Mouse (Mus musculus) myocyte (in vitro differentiated cells): ENCODE data around the gene 9330182L06Rik. TPM values are rescaled to one million over a fixed set of nuclear protein-coding genes. Genes with fewer than 3 reads are reported as not detected.

Source experiments
- H3K27me3 ChIP-seq: one replicate; pipeline ENCODE4 v1.6.1; 2011; ENCODE audit not compliant: control insufficient read depth, insufficient read depth, insufficient read length
- H3K36me3 ChIP-seq: one replicate; pipeline ENCODE4 v1.6.1; 2011; ENCODE audit not compliant: control insufficient read depth, insufficient read depth
- H3K4me2 ChIP-seq: one replicate; pipeline ENCODE4 v1.6.1; 2011; ENCODE audit warnings: low read depth, control low read depth
- H3K4me3 ChIP-seq: one replicate; pipeline ENCODE4 v1.5.1; 2011; ENCODE audit warnings: mild to moderate bottlenecking, control low read depth, moderate library complexity
- H3K79me2 ChIP-seq: one replicate; pipeline ENCODE4 v1.6.1; 2011; ENCODE audit not compliant: control insufficient read depth, insufficient read depth
- H3ac ChIP-seq: one replicate; pipeline ENCODE4 v1.6.1; 2011; ENCODE audit not compliant: control insufficient read depth, insufficient read length
- CEBPB ChIP-seq: IDR thresholded peaks from 2 replicates; pipeline ENCODE4 v1.6.1; 2011; ENCODE audit warnings: mild to moderate bottlenecking, moderate library complexity; ENCODE audit not compliant: poor library complexity, insufficient read depth, severe bottlenecking
- E2F4 ChIP-seq: IDR thresholded peaks from one replicate; pipeline ENCODE4 v1.6.1; 2011; ENCODE audit warnings: mild to moderate bottlenecking, control low read depth, moderate library complexity; ENCODE audit not compliant: insufficient read depth
- MAX ChIP-seq: IDR thresholded peaks from one replicate; pipeline ENCODE4 v1.6.1; 2011; ENCODE audit warnings: low read depth, mild to moderate bottlenecking, control low read depth
- MYOD1 ChIP-seq, 3 experiments: IDR thresholded peaks; one replicate each; pipeline ENCODE4 v1.6.1; 2011; ENCODE audit warnings: control low read depth in 2 of 3, low read depth in 2 of 3, mild to moderate bottlenecking in 2 of 3, moderate library complexity in 1 of 3; ENCODE audit not compliant: insufficient read length in 2 of 3, control insufficient read depth in 1 of 3
- MYOG ChIP-seq, 3 experiments: IDR thresholded peaks; one replicate each; pipeline ENCODE4 v1.6.1; 2011; ENCODE audit warnings: control low read depth in 2 of 3, low read depth in 2 of 3, mild to moderate bottlenecking in 2 of 3; ENCODE audit not compliant: insufficient read length in 2 of 3, control insufficient read depth in 1 of 3, insufficient read depth in 1 of 3
- POLR2A ChIP-seq: IDR thresholded peaks from one replicate; pipeline ENCODE4 v1.6.1; 2011; ENCODE audit warnings: low read depth, mild to moderate bottlenecking, control low read depth, moderate library complexity; ENCODE audit not compliant: insufficient read length
- POLR2AphosphoS2 ChIP-seq: IDR thresholded peaks from one replicate; pipeline ENCODE4 v1.6.1; 2011; ENCODE audit warnings: low read depth, control low read depth; ENCODE audit not compliant: insufficient read length
- REST ChIP-seq: IDR thresholded peaks from one replicate; pipeline ENCODE4 v1.6.1; 2011; ENCODE audit warnings: mild to moderate bottlenecking, control low read depth, moderate library complexity; ENCODE audit not compliant: insufficient read depth, insufficient read length
- SRF ChIP-seq: IDR thresholded peaks from one replicate; pipeline ENCODE4 v1.6.1; 2011; ENCODE audit warnings: low read depth; ENCODE audit not compliant: control insufficient read depth, insufficient read length
- TCF12 ChIP-seq: IDR thresholded peaks from one replicate; pipeline ENCODE4 v1.6.1; 2011; ENCODE audit warnings: mild to moderate bottlenecking, control low read depth; ENCODE audit not compliant: poor library complexity, insufficient read depth, severe bottlenecking
- TCF3 ChIP-seq: IDR thresholded peaks from one replicate; pipeline ENCODE4 v1.6.1; 2011; ENCODE audit warnings: low read depth, control low read depth; ENCODE audit not compliant: insufficient read length
- USF1 ChIP-seq: IDR thresholded peaks from one replicate; pipeline ENCODE4 v1.6.1; 2011; ENCODE audit warnings: low read depth, mild to moderate bottlenecking, control low read depth, moderate library complexity
- polyA plus RNA-seq: library from polyadenylated mRNA; unstranded; fragments of >200 nt; fragmentation: generic; extraction: Trizol; gene quantifications from one replicate; pipeline ENCODE4 v1.2.1, GENCODE M21; 2012; ENCODE audit warnings: missing spikeins

Gene 9330182L06Rik
- polyA plus RNA-seq, 1 experiment: not detected

DNA sequence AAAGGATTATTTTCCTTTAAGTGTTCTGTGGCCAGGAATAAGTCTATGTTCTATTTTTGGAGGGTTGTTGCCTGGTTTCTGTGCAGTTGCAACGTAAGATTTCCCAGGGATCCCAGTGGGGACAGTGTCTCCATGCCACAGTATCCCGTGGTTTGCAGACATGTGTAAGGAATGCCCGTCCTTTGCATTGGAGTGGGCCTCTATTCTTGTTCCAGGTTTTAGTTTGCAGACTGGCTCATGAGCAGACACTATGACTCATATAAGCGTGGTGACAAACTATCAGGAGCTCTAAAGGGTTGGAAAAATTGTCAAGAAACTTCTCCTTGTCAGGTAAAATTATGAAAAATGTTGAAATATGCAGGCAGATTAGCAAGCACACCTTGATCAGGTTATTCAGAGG lies 107.4 kb downstream of the 9330182L06Rik start:
- TF ChIP-seq MYOD1 (IDR thresholded peaks at IDR 0.05; ENCODE audit: control insufficient read depth in 1 of 3, insufficient read length in 2 of 3, low read depth in 2 of 3) (no peak), USF1 (no peak), MYOG (IDR thresholded peaks at IDR 0.05; ENCODE audit: control insufficient read depth in 1 of 3, insufficient read depth in 1 of 3, insufficient read length in 2 of 3, low read depth in 2 of 3) (no peak), TCF12 (no peak), TCF3 (no peak), SRF (no peak), MAX (no peak), POLR2AphosphoS2 (no peak), REST (no peak), E2F4 (no peak)
- Histone ChIP-seq H3K4me2 (no peak overlapping the region), H3ac (no peak overlapping the region), H3K79me2 (no peaks in the 10 kb centered on the region), H3K27me3 (no peaks in the 10 kb centered on the region), H3K36me3 (no peaks in the 10 kb centered on the region), H3K4me3 (no peak overlapping the region)

DNA sequence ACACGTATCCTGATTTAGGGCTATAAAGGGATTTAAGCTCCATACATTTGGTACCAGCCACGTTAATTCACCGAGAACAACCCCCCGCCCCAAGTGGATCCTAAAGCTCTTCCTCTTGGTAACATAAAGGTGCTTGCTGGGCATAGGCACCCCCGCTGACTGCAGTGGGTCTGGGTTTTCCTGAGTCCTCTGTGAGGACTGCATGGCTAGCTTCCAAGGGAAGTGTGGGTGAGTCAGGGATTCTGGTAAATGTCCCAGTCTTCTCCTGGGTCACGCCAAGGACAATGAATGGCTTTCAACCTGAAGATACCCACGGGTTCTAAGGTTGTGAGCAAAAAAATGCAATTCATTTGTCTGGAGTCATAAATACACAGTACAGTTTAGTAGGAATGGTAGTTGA lies 124.0 kb downstream of the 9330182L06Rik start:
- TF ChIP-seq MAX (no peak), CEBPB (no peak), TCF12 (no peak), POLR2AphosphoS2 (no peak), POLR2A (no peak), TCF3 (no peak), MYOG (IDR thresholded peaks at IDR 0.05; ENCODE audit: control insufficient read depth in 1 of 3, insufficient read depth in 1 of 3, insufficient read length in 2 of 3, low read depth in 2 of 3) (no peak)
- Histone ChIP-seq H3ac (no peak overlapping the region), H3K36me3 (no peaks in the 10 kb centered on the region), H3K27me3 (no peaks in the 10 kb centered on the region), H3K4me3 (no peak overlapping the region), H3K79me2 (no peaks in the 10 kb centered on the region), H3K4me2 (no peak overlapping the region)

DNA sequence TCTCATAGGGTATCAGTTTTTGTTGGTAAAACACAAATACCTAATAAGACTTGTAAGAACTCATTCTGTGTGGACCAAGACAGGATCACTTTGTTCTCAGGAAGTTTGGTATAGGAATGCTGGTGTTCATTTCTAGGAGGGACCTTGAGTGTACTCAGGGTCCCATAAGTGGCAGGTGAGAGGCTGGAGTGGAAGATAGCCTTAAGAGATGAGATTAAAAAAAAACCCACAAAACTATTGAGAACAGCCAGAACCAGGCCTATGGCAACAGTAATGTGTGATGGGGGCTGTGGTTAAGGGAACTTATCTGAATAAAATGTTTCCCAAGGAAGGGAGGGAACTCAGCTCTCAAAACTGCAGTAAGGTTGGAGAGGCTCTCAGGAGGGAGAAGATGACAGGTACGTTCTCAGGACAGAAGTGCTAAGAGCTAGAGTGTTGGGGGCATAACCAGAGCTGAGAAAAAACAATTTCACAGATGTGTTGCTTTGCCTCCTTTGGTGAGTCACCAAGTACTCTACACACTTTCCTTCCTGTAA lies 126.0 kb downstream of the 9330182L06Rik start:
- H3K4me3 ChIP-seq: no peak overlapping the region
- H3K4me2 ChIP-seq: no peak overlapping the region
- TF ChIP-seq SRF: no peak
- no peak for TF ChIP-seq E2F4
- TF ChIP-seq TCF12: no peak
- no peak for TF ChIP-seq MAX
- TF ChIP-seq POLR2A: no peak
- TF ChIP-seq TCF3: no peak
- TF ChIP-seq MYOD1 (IDR thresholded peaks at IDR 0.05; ENCODE audit: control insufficient read depth in 1 of 3, insufficient read length in 2 of 3, low read depth in 2 of 3): no peak
- no peak for TF ChIP-seq POLR2AphosphoS2
- no peak for TF ChIP-seq REST
- TF ChIP-seq USF1: no peak
- TF ChIP-seq MYOG (IDR thresholded peaks at IDR 0.05; ENCODE audit: control insufficient read depth in 1 of 3, insufficient read depth in 1 of 3, insufficient read length in 2 of 3, low read depth in 2 of 3): no peak
- no peak for TF ChIP-seq CEBPB
- H3ac ChIP-seq: no peak overlapping the region
- H3K27me3 ChIP-seq: no peaks in the 10 kb centered on the region
- no peaks in the 10 kb centered on the region for H3K36me3 ChIP-seq
- H3K79me2 ChIP-seq: no peaks in the 10 kb centered on the region

DNA sequence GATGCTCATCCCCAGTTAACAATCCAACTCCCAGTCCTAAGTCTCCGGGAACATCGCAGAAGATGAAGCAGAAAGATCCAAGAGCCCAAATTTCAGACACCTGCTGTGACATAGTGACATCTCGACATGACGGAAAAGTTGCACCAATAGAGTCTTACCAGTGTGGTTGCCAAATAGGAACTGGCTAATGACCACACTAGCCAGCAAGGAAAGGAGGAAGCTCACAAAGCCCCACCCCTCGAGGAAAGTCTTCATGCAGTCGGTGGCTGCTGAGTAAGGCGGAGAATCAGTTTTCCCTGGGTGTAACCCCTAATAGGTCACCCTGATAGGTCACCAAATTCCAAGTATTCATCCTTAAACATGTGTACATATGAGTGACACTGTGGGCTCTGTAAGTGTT lies 151.2 kb downstream of the 9330182L06Rik start:
- no peaks in the 10 kb centered on the region for H3K36me3 ChIP-seq
- no peaks in the 10 kb centered on the region for H3K79me2 ChIP-seq
- no peak for TF ChIP-seq MYOD1 (IDR thresholded peaks at IDR 0.05; ENCODE audit: control insufficient read depth in 1 of 3, insufficient read length in 2 of 3, low read depth in 2 of 3)
- no peak for TF ChIP-seq MYOG (IDR thresholded peaks at IDR 0.05; ENCODE audit: control insufficient read depth in 1 of 3, insufficient read depth in 1 of 3, insufficient read length in 2 of 3, low read depth in 2 of 3)
- no peak for TF ChIP-seq MAX
- TF ChIP-seq CEBPB: no peak
- no peak for TF ChIP-seq REST
- TF ChIP-seq SRF: no peak
- no peak for TF ChIP-seq POLR2AphosphoS2
- no peak for TF ChIP-seq TCF12
- TF ChIP-seq TCF3: no peak
- TF ChIP-seq E2F4: no peak
- TF ChIP-seq POLR2A: no peak
- no peak for TF ChIP-seq USF1
- no peak overlapping the region for H3K4me3 ChIP-seq
- H3K27me3 ChIP-seq: no peaks in the 10 kb centered on the region
- H3K4me2 ChIP-seq: no peak overlapping the region
- H3ac ChIP-seq: no peak overlapping the region

DNA sequence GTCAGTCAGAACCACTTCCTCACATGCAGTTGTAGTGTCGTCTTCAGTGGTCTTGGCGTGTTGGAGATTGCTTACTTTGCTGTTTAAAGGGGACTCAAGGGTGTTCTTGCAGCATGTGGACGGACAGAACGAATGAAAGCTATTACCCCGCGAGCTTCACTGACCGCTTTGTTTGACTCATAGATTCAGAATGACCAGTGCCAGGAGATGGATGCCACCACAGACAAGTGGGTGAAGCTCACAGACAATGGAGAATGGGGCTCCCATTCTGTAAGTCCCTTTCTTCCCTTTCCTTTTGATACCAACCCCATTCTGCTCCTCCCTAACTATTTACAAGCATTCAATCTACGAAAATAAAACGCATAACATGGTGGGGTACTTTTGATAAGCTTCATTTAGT lies 151.9 kb downstream of the 9330182L06Rik start:
- no peak for TF ChIP-seq MYOD1 (IDR thresholded peaks at IDR 0.05; ENCODE audit: control insufficient read depth in 1 of 3, insufficient read length in 2 of 3, low read depth in 2 of 3)
- TF ChIP-seq TCF12: no peak
- no peak for TF ChIP-seq MAX
- no peak for TF ChIP-seq CEBPB
- no peak for TF ChIP-seq USF1
- TF ChIP-seq MYOG (IDR thresholded peaks at IDR 0.05; ENCODE audit: control insufficient read depth in 1 of 3, insufficient read depth in 1 of 3, insufficient read length in 2 of 3, low read depth in 2 of 3): no peak
- no peaks in the 10 kb centered on the region for H3K79me2 ChIP-seq
- H3K4me2 ChIP-seq: no peak overlapping the region
- no peak overlapping the region for H3K4me3 ChIP-seq
- H3K36me3 ChIP-seq: no peaks in the 10 kb centered on the region
- H3ac ChIP-seq: no peak overlapping the region
- H3K27me3 ChIP-seq: no peaks in the 10 kb centered on the region
